Mouse (Mus musculus) liver, embryonic 16.5 days (tissue): ENCODE measurements around the gene Tlr13. TPM values are rescaled to one million over a fixed set of nuclear protein-coding genes. Genes with fewer than 3 reads are reported as not detected.
"Not testable (repeated sequence)": the region's sequence is repeated elsewhere in the genome, so short reads cannot be mapped to it uniquely, and the experiment has no call there.

Experiments
- ATAC-seq: fragments of 200-750 bp; cut with Nextera tagmentation; 2 replicates; pipeline ENCODE4 v1.8.0; 2017; ENCODE audit warnings: low read depth, mild to moderate bottlenecking, moderate number of reproducible peaks, moderate library complexity
- H3K27ac ChIP-seq: fragments of 300-500 bp; sonication (generic); 2 replicates; pipeline ENCODE4 v1.5.1; 2014; ENCODE audit warnings: mild to moderate bottlenecking, low read length
- H3K27me3 ChIP-seq: fragments of 300-500 bp; sonication (generic); 2 replicates; pipeline ENCODE4 v1.6.1; 2014; ENCODE audit warnings: low read depth, low read length, mixed read lengths; ENCODE audit not compliant: control insufficient read depth, insufficient read depth
- H3K36me3 ChIP-seq: fragments of 300-500 bp; sonication (generic); 2 replicates; pipeline ENCODE4 v1.6.1; 2014; ENCODE audit warnings: mild to moderate bottlenecking; ENCODE audit not compliant: control insufficient read depth, insufficient read depth
- H3K4me1 ChIP-seq: fragments of 300-500 bp; sonication (generic); 2 replicates; pipeline ENCODE4 v1.6.1; 2014; ENCODE audit warnings: low read depth, low read length, mixed read lengths; ENCODE audit not compliant: control insufficient read depth
- H3K4me2 ChIP-seq: fragments of 300-500 bp; sonication (generic); 2 replicates; pipeline ENCODE4 v1.6.1; 2014; ENCODE audit warnings: low read depth, low read length, mixed read lengths
- H3K4me3 ChIP-seq: fragments of 300-500 bp; sonication (generic); 2 replicates; pipeline ENCODE4 v1.5.1; 2014; ENCODE audit warnings: low read depth, mild to moderate bottlenecking, low read length
- H3K9ac ChIP-seq: fragments of 300-500 bp; sonication (generic); 2 replicates; pipeline ENCODE4 v1.6.1; 2014; ENCODE audit warnings: low read depth, low read length
- H3K9me3 ChIP-seq: fragments of 300-500 bp; sonication (generic); replicated peaks from 2 replicates; pipeline ENCODE4 v1.6.1; 2016; ENCODE audit warnings: low read length; ENCODE audit not compliant: control insufficient read depth
- WGBS: fragments of 180-500 bp; shearing (Covaris S2); extraction: QIAGEN DNeasy Blood & Tissue Kit; methylation state at CpG from one replicate; pipeline ENCODE4 v1.1.7; 2014; ENCODE audit not compliant: insufficient replicate concordance; 5-methylcytosine and 5-hydroxymethylcytosine counted together
- polyA plus RNA-seq: library from polyadenylated mRNA; unstranded; fragments of >200 nt; fragmentation: Nextera tagmentation; extraction: Ambion mirVana; gene quantifications from 2 replicates; pipeline ENCODE4 v1.2.1, GENCODE M21; 2015

The Tlr13 gene
- polyA plus RNA-seq, 1 experiment from 2014 or later: 1.3 TPM

- Histone ChIP-seq H3K9ac (no peak overlapping the region), H3K4me2 (peak overlapping the region; percentile 63), H3K27ac (no peak overlapping the region), H3K9me3 (no peaks in the 10 kb centered on the region), H3K36me3 (no peaks in the 10 kb centered on the region), H3K4me3 (peak overlapping the region; percentile 11; the same call in 1 of the 2 replicates), H3K4me1 (peaks cover 6% of the 10 kb centered on the region), H3K27me3 (no peaks in the 10 kb centered on the region)
- WGBS: 40% methylated on average over 4 of the region's 4 CpGs
- ATAC-seq: no peak
These were observed 47.1 kb downstream of the Tlr13 start for GRCm38 (mm10) chrX:106190091-106190490.

DNA sequence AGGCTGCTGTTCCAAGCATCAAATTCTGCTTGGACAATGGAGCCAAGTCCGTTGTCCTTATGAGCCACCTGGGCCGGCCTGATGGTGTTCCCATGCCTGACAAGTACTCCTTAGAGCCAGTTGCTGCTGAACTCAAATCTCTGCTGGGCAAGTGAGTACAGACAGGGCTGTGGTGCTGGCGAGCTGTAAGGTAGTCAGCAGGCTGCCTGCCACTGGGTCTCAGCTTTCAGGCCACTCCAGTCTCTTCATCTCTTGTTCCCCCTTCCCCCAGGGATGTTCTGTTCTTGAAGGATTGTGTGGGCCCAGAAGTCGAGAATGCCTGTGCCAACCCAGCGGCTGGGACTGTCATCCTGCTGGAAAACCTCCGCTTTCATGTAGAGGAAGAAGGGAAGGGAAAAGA, 51.4 kb downstream of the Tlr13 start:
- not testable (repeated sequence) for H3K4me3 ChIP-seq, H3K4me2 ChIP-seq, H3K36me3 ChIP-seq, H3K27me3 ChIP-seq, ATAC-seq, H3K9me3 ChIP-seq, H3K4me1 ChIP-seq, H3K27ac ChIP-seq, H3K9ac ChIP-seq
- 52% methylated on average over 4 of the region's 6 CpGs for WGBS

GRCm38 (mm10) chrX:106197308-106197707, 54.3 kb downstream of the Tlr13 start:
- WGBS: 46% methylated on average over 5 of the region's 5 CpGs
- Histone ChIP-seq H3K9ac (no peak overlapping the region), H3K9me3 (no peaks in the 10 kb centered on the region), H3K4me3 (no peak overlapping the region), H3K36me3 (peaks cover 4% of the 10 kb centered on the region), H3K27ac (no peak overlapping the region), H3K4me1 (no peaks in the 10 kb centered on the region), H3K4me2 (no peak overlapping the region), H3K27me3 (no peaks in the 10 kb centered on the region)
- ATAC-seq: no peak

DNA sequence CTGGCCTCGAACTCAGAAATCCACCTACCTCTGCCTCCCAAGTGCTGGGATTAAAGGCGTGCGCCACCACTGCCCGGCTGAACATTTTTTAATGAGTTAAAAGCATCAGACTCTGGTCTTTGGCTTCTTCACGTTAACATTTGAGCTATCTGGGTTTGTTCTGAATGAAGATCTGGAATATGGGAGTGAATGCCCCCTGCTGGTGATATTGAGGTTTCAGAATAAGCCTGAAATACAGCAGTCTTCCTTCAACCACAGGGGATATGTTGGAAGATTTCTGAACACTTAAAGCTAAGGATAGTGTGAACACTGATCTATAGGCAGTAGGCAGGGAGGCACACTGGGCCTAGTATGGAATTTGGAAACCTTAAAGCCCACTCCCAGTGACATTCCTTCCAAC, 55.9 kb downstream of the Tlr13 start:
- Histone ChIP-seq H3K4me3 (no peak overlapping the region), H3K27me3 (no peaks in the 10 kb centered on the region), H3K27ac (no peak overlapping the region), H3K9me3 (no peaks in the 10 kb centered on the region), H3K4me1 (no peaks in the 10 kb centered on the region), H3K9ac (no peak overlapping the region), H3K36me3 (peaks cover 4% of the 10 kb centered on the region), H3K4me2 (no peak overlapping the region)
- no peak for ATAC-seq
- 68% methylated on average over 5 of the region's 5 CpGs for WGBS

DNA sequence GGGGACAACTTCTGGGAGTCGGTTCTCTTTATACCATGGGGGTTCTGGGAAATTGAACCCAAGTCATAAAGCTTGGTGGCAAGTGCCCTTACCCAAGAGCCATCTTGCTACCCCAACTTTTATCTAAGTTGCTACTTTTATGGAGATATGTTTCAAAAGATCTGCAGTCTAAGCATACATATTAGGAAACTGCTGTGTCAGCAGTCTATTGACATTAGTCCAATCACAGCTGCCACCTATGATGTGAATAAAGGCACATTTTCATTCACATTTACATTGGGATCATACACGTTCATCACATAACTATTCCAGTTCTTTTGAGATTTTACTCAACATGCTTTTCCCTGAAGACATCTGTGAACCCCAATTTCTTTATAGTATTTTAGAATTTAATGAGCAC, 66.1 kb downstream of the Tlr13 start:
- no peaks in the 10 kb centered on the region for H3K4me1 ChIP-seq
- no peak overlapping the region for H3K9ac ChIP-seq
- H3K27ac ChIP-seq: no peak overlapping the region
- no peak overlapping the region for H3K4me3 ChIP-seq
- no peak for ATAC-seq
- H3K27me3 ChIP-seq: no peaks in the 10 kb centered on the region
- no peak overlapping the region for H3K4me2 ChIP-seq
- no peaks in the 10 kb centered on the region for H3K9me3 ChIP-seq
- H3K36me3 ChIP-seq: no peaks in the 10 kb centered on the region
- WGBS: 66% methylated on average over 2 of the region's 2 CpGs

Other genes starting within 250 kb of the Tlr13 start
- 37.7 and 39.4 TPM in 2 replicates for gene Atrx, start 213.8 kb upstream of the Tlr13 start, polyA plus RNA-seq
- gene Magt1, start 131.3 kb upstream of the Tlr13 start, polyA plus RNA-seq: 35.1 and 35.4 TPM in 2 replicates
- 238 and 263 TPM in 2 replicates for gene Cox7b, start 127.5 kb upstream of the Tlr13 start, polyA plus RNA-seq
- 13.8 and 14.7 TPM in 2 replicates for gene Atp7a, start 115.9 kb upstream of the Tlr13 start, polyA plus RNA-seq
- 189 and 191 TPM in 2 replicates for gene Pgk1, start 43.9 kb downstream of the Tlr13 start, polyA plus RNA-seq
- gene Taf9b, start 78.0 kb downstream of the Tlr13 start, polyA plus RNA-seq: 4.0 and 4.3 TPM in 2 replicates
- not detected in 2 replicates for gene Fnd3c2, start 112.2 kb downstream of the Tlr13 start, polyA plus RNA-seq